Comparison of ENCODE assay signal across 8 mouse cellular contexts in the genomic region with DNA sequence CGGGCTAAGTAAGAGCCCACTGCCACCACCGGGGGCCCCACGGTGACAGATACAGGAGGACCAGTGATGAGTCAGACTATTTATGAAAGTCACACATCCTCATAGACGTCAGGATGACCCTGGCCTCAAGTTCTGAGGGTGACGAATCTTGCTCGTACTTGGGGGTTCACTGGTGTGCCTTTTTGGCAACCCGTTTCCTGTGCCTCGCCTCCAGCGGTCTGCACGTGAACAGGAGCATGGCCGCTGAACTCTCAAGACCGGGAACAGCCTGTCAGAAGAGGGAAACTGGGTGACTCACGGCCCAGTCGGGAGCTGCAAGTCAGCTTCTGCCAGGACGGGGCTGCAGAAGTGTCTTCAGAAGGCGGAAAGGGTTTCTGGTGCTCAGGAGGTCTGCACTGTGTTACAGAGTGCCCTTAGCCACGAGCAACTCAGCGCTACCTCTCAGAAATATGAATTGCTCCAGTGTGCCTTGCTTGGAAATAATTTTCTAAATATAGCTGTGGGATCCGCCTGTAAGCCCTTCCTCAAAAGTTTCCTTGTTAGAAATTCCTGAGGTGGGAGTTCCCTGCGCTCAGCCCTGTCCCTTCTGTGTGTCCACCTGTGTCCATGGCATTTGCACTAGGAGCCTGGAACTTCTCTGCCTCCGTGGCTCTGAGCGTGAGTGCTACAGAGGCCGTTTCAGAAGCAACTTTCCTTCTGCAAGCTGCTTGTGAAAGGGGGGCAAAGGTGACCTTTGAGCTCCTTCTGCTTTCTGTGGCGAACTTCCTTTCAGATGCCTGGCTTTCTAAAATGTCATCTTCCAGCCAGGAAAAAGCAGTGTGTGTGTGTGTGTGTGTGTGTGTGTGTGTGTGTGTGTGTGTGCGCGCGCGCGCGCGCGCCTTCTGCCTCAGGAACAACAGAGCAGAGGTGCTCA.
DNase-seq lines count a peak whose midpoint lies in the region; ATAC-seq and TF ChIP-seq lines count a peak whose summit lies in the region.

No protein-coding gene starts in this region.

- WGBS in lung, embryonic 14.5 days: 29% methylated on average over 32 of the region's 32 CpGs
- WGBS in olfactory bulb, adult 2 months: 70% methylated on average over 32 of the region's 32 CpGs

- TF ChIP-seq CTCF in lung, embryonic 14.5 days (IDR thresholded peaks at IDR 0.05; ENCODE audit: low read depth): no peak
- TF ChIP-seq CTCF in olfactory bulb, adult 2 months (IDR thresholded peaks at IDR 0.05; ENCODE audit: insufficient read depth, low read depth, low read length): no peak

- no peaks in the 10 kb centered on the region for H3K27me3 ChIP-seq in lung, embryonic 14.5 days (ENCODE audit: insufficient read depth, low read length)

- H3K4me2 ChIP-seq in lung, embryonic 14.5 days: peak overlapping the region; percentile 50

- H3K9ac ChIP-seq in lung, embryonic 14.5 days: peak overlapping the region; percentile 16

- H3K36me3 ChIP-seq in lung, embryonic 14.5 days (ENCODE audit: insufficient read depth): no peaks in the 10 kb centered on the region

- peak overlapping the region; percentile 97 for H3K27ac ChIP-seq in lung, embryonic 14.5 days (ENCODE audit: low read depth)
- peak overlapping the region; percentile 39; the same call in 1 of the 2 replicates for H3K27ac ChIP-seq in olfactory bulb, adult 2 months (ENCODE audit: insufficient read depth, low read depth, low read length)

- no peak for TF ChIP-seq POLR2A in olfactory bulb, adult 2 months (IDR thresholded peaks at IDR 0.05; ENCODE audit: insufficient read depth, low read depth, low read length)

- H3K4me1 ChIP-seq in lung, embryonic 14.5 days (ENCODE audit: insufficient read depth): peaks cover 35% of the 10 kb centered on the region
- H3K4me1 ChIP-seq in olfactory bulb, adult 2 months (ENCODE audit: control insufficient read depth, insufficient read depth, low read length): peaks cover 35% of the 10 kb centered on the region

- H3K4me3 ChIP-seq in lung, embryonic 14.5 days (ENCODE audit: low read depth, low read length): no peak overlapping the region
- H3K4me3 ChIP-seq in olfactory bulb, adult 2 months (ENCODE audit: insufficient read depth, low read depth, low read length): no peak overlapping the region

- ATAC-seq in CD4-positive, CD25-positive, alpha-beta regulatory T cell, adult 4 months: peak; percentile 77
- ATAC-seq in activated CD4-positive, CD25-positive, alpha-beta regulatory T cell, adult 4 months: peak; percentile 75
- ATAC-seq in granulocyte monocyte progenitor cell, adult 5-6 weeks (replicated peaks; ENCODE audit: poor library complexity, severe bottlenecking): peak; percentile 79
- peak; percentile 57 for ATAC-seq in lung, embryonic 14.5 days (ENCODE audit: insufficient read depth)

- H3K9me3 ChIP-seq in lung, embryonic 14.5 days (ENCODE audit: low read depth, low read length): no peaks in the 10 kb centered on the region

- DNase-seq in kidney, adult 18-20 months: peak; percentile 63
- DNase-seq in lung, embryonic 14.5 days: peak; percentile 78
- no peak for DNase-seq in cerebellum, adult 9-11 months
- DNase-seq in left cerebral cortex, adult 11 months (ENCODE audit: low spot score): no peak

Comparison
In these comparisons a context has a peak if more than half of its experiments do, and no peak if none do; other contexts are left out.
1. DNase-seq: peak in kidney, adult 18-20 months (single experiment) and lung, embryonic 14.5 days (single experiment); none in cerebellum, adult 9-11 months (single experiment) and left cerebral cortex, adult 11 months (single experiment).
2. Peak in every context shown above with its lines, with median percentiles within 50 percentile points of each other: ATAC-seq.